Comparison of ENCODE assay signal across 17 mouse cellular contexts in the genomic region with DNA sequence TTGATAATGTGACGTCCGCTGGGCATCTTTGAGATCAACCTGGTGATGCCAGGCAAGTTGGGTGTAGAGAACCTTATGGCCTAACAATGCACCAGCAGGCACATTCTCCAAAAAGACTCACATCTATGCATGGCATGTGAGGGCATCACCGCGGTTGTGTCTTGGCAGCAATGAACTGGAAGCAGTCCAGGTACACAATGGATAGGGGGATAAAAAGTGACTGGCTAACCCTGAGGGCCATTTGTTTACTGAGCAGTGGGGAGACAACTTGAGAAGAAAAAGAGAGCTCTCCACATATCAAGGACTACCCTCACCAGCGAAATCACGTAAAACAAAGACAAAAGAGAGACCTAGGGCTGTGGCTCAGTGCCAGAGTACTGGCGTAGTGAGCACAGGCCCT. TPM values are rescaled to one million over a fixed set of nuclear protein-coding genes. Genes with fewer than 3 reads are reported as not detected.
DNase-seq lines count a peak whose midpoint lies in the region.
"Had no signal": no experiment of that assay in that cellular context is flagged by ENCODE, and none has a peak within 500 bp of the region (broad histone marks: within the 10 kb centered on the region; RNA-seq: fewer than 3 reads in every experiment).

No protein-coding gene starts in this region.

- DNase-seq in adrenal gland, postnatal 10 days = peak; percentile 32
- DNase-seq in adrenal gland, adult 18-20 months (ENCODE audit: low spot score in 2 of 2) = no peak
- peak; percentile 33 to 45 for DNase-seq in cerebellum, postnatal 25 days
- DNase-seq in cerebellum, adult 8-10 months = no peak
- DNase-seq in heart, adult 9 months (ENCODE audit: low spot score in 2 of 2) = peak; percentile 16 to 21
- no peak for DNase-seq in heart, postnatal 25 days (ENCODE audit: low spot score)
- peak; percentile 39 to 67 for DNase-seq in heart, postnatal 10 days
- DNase-seq in lung, postnatal 10 days = no peak
- DNase-seq: gastrocnemius, adult 2 months; kidney, adult 11 months; kidney, postnatal 36 days; layer of hippocampus, postnatal 36 days; liver, embryonic 13.5 days; lung, adult 2 months; retina, postnatal 1 day; right cerebral cortex, postnatal 25 days; spleen, adult 18-20 months had no signal

- intact Hi-C loops in heart, postnatal 25 days (cut with DNase I) = loop anchor here (5.0 kb wide), 1 partner anchor 415 kb away; no protein-coding TSS in a partner anchor
- intact Hi-C loops in heart, postnatal 10 days (cut with DNase I) = no loop called here

RNA-seq across cellular contexts. Expression of gene Dirc2, which starts 37.1 kb away (rescaled TPM):
- 10 to 100 TPM; 27.0 to 30.1 TPM for total RNA-seq in adrenal gland, postnatal 10 days (2021)
- 10 to 100 TPM; 28.1 to 33.2 TPM for total RNA-seq in adrenal gland, adult 18-20 months (2021)
- 10 to 100 TPM; 54.2 to 63.4 TPM for total RNA-seq in heart, postnatal 25 days (2021)
- 10 to 100 TPM; 47.1 to 50.2 TPM for total RNA-seq in heart, postnatal 10 days (2021)

RNA-seq across cellular contexts. Expression of gene Hspbap1, which starts 38.1 kb away (rescaled TPM):
- 1 to 10 TPM; 4.2 to 4.7 TPM for total RNA-seq in adrenal gland, postnatal 10 days (2021)
- 1 to 10 TPM; 3.5 to 4.9 TPM for total RNA-seq in adrenal gland, adult 18-20 months (2021)
- 1 to 10 TPM; 3.0 to 3.1 TPM for total RNA-seq in heart, postnatal 25 days (2021)
- 1 to 10 TPM; 2.8 to 3.8 TPM for total RNA-seq in heart, postnatal 10 days (2021)

Comparison
In these comparisons a context has a peak if more than half of its experiments do, and no peak if none do; other contexts are left out.
1. DNase-seq: peak in adrenal gland, postnatal 10 days (single experiment), cerebellum, postnatal 25 days (2 of 2), heart, adult 9 months (2 of 2) and heart, postnatal 10 days (2 of 2); none in adrenal gland, adult 18-20 months (0 of 2), cerebellum, adult 8-10 months (single experiment), heart, postnatal 25 days (single experiment) and lung, postnatal 10 days (single experiment).